Mouse (Mus musculus): ENCODE data around the gene 2200002J24Rik. TPM values are rescaled to one million over a fixed set of nuclear protein-coding genes. Genes with fewer than 3 reads are reported as not detected.

Gene 2200002J24Rik
- polyA plus RNA-seq, 1 experiment from 2014 or later = 2.5 TPM

- Histone ChIP-seq H3K4me1 (replicated peaks; ENCODE audit: insufficient read depth, low read length) (no peaks in the 10 kb centered on the region), H3K4me3 (replicated peaks; ENCODE audit: low read depth, low read length) (no peak overlapping the region), H3K9ac (ENCODE audit: low read depth, low read length) (no peak overlapping the region), H3K27ac (no peak overlapping the region), H3K27me3 (ENCODE audit: insufficient read depth, low read length) (no peaks in the 10 kb centered on the region), H3K9me3 (replicated peaks; ENCODE audit: low read length) (no peaks in the 10 kb centered on the region), H3K4me2 (ENCODE audit: low read length) (no peak overlapping the region), H3K36me3 (ENCODE audit: insufficient read depth, low read length) (no peaks in the 10 kb centered on the region)
- DNase-seq (ENCODE audit: low spot score) (no peak), ATAC-seq (replicated peaks; ENCODE audit: low FRiP score, low read depth) (no peak)
- WGBS = 63% methylated on average over 5 of the region's 5 CpGs
- TF ChIP-seq CTCF (IDR thresholded peaks at IDR 0.05; ENCODE audit: low read depth) = peak; percentile 35; the same call in 1 of the 2 replicates
These were observed 20.3 kb upstream of the 2200002J24Rik start for GRCm38 (mm10) chr7:30678263-30678975.

GRCm38 (mm10) chr7:30681897-30682296 lies 16.8 kb upstream of the 2200002J24Rik start:
- Histone ChIP-seq H3K4me3 (replicated peaks; ENCODE audit: low read depth, low read length) (no peak overlapping the region), H3K4me1 (replicated peaks; ENCODE audit: insufficient read depth, low read length) (no peaks in the 10 kb centered on the region), H3K27ac (no peak overlapping the region), H3K36me3 (ENCODE audit: insufficient read depth, low read length) (no peaks in the 10 kb centered on the region), H3K27me3 (ENCODE audit: insufficient read depth, low read length) (no peaks in the 10 kb centered on the region), H3K9me3 (replicated peaks; ENCODE audit: low read length) (no peaks in the 10 kb centered on the region), H3K9ac (ENCODE audit: low read depth, low read length) (no peak overlapping the region), H3K4me2 (ENCODE audit: low read length) (no peak overlapping the region)
- TF ChIP-seq CTCF (IDR thresholded peaks at IDR 0.05; ENCODE audit: low read depth) = no peak
- DNase-seq (ENCODE audit: low spot score) (no peak), ATAC-seq (replicated peaks; ENCODE audit: low FRiP score, low read depth) (no peak)
- 55% methylated on average over 5 of the region's 5 CpGs for WGBS

GRCm38 (mm10) chr7:30683425-30683824 lies 15.3 kb upstream of the 2200002J24Rik start:
- Histone ChIP-seq H3K27me3 (ENCODE audit: insufficient read depth, low read length) (no peaks in the 10 kb centered on the region), H3K4me2 (ENCODE audit: low read length) (no peak overlapping the region), H3K36me3 (ENCODE audit: insufficient read depth, low read length) (no peaks in the 10 kb centered on the region), H3K4me1 (replicated peaks; ENCODE audit: insufficient read depth, low read length) (no peaks in the 10 kb centered on the region; the same call in 1 of the 2 replicates), H3K9me3 (replicated peaks; ENCODE audit: low read length) (no peaks in the 10 kb centered on the region), H3K9ac (ENCODE audit: low read depth, low read length) (no peak overlapping the region), H3K4me3 (replicated peaks; ENCODE audit: low read depth, low read length) (no peak overlapping the region), H3K27ac (no peak overlapping the region)
- ATAC-seq (replicated peaks; ENCODE audit: low FRiP score, low read depth) (no peak), DNase-seq (ENCODE audit: low spot score) (no peak)
- no peak for TF ChIP-seq CTCF (IDR thresholded peaks at IDR 0.05; ENCODE audit: low read depth)
- 72% methylated on average over 2 of the region's 2 CpGs for WGBS

- Histone ChIP-seq H3K9me3 (replicated peaks; ENCODE audit: low read length) (no peaks in the 10 kb centered on the region), H3K27ac (no peak overlapping the region), H3K9ac (ENCODE audit: low read depth, low read length) (no peak overlapping the region), H3K4me2 (ENCODE audit: low read length) (no peak overlapping the region), H3K4me1 (replicated peaks; ENCODE audit: insufficient read depth, low read length) (no peaks in the 10 kb centered on the region; the same call in 1 of the 2 replicates), H3K36me3 (ENCODE audit: insufficient read depth, low read length) (no peaks in the 10 kb centered on the region), H3K4me3 (replicated peaks; ENCODE audit: low read depth, low read length) (no peak overlapping the region), H3K27me3 (ENCODE audit: insufficient read depth, low read length) (no peaks in the 10 kb centered on the region)
- WGBS = 76% methylated on average over 6 of the region's 6 CpGs
- ATAC-seq (replicated peaks; ENCODE audit: low FRiP score, low read depth) = no peak
- DNase-seq (ENCODE audit: low spot score) = no peak
- no peak for TF ChIP-seq CTCF (IDR thresholded peaks at IDR 0.05; ENCODE audit: low read depth)
These were observed 10.4 kb upstream of the 2200002J24Rik start for GRCm38 (mm10) chr7:30688325-30688724.

- Histone ChIP-seq H3K4me1 (replicated peaks; ENCODE audit: insufficient read depth, low read length) (no peaks in the 10 kb centered on the region), H3K36me3 (ENCODE audit: insufficient read depth, low read length) (no peaks in the 10 kb centered on the region), H3K9ac (ENCODE audit: low read depth, low read length) (no peak overlapping the region), H3K4me2 (ENCODE audit: low read length) (no peak overlapping the region), H3K9me3 (replicated peaks; ENCODE audit: low read length) (no peaks in the 10 kb centered on the region), H3K27ac (no peak overlapping the region), H3K27me3 (ENCODE audit: insufficient read depth, low read length) (no peaks in the 10 kb centered on the region), H3K4me3 (replicated peaks; ENCODE audit: low read depth, low read length) (no peak overlapping the region)
- peak; percentile 12 for DNase-seq (ENCODE audit: low spot score)
- 62% methylated on average over 5 of the region's 5 CpGs for WGBS
- no peak for TF ChIP-seq CTCF (IDR thresholded peaks at IDR 0.05; ENCODE audit: low read depth)
- ATAC-seq (replicated peaks; ENCODE audit: low FRiP score, low read depth) = no peak
These were observed 625 bp upstream of the 2200002J24Rik start for GRCm38 (mm10) chr7:30698101-30698500.

GRCm38 (mm10) chr7:30706214-30706882 lies 7.6 kb downstream of the 2200002J24Rik start:
- no peak overlapping the region for H3K27ac ChIP-seq
- H3K4me1 ChIP-seq (replicated peaks; ENCODE audit: insufficient read depth, low read length) = no peaks in the 10 kb centered on the region
- H3K27me3 ChIP-seq (ENCODE audit: insufficient read depth, low read length) = no peaks in the 10 kb centered on the region
- H3K9ac ChIP-seq (ENCODE audit: low read depth, low read length) = no peak overlapping the region
- no peaks in the 10 kb centered on the region for H3K9me3 ChIP-seq (replicated peaks; ENCODE audit: low read length)
- 77% methylated on average over 8 of the region's 8 CpGs for WGBS
- no peaks in the 10 kb centered on the region for H3K36me3 ChIP-seq (ENCODE audit: insufficient read depth, low read length)
- DNase-seq (ENCODE audit: low spot score) = no peak
- H3K4me3 ChIP-seq (replicated peaks; ENCODE audit: low read depth, low read length) = no peak overlapping the region
- no peak for ATAC-seq (replicated peaks; ENCODE audit: low FRiP score, low read depth)
- H3K4me2 ChIP-seq (ENCODE audit: low read length) = no peak overlapping the region
- no peak for TF ChIP-seq CTCF (IDR thresholded peaks at IDR 0.05; ENCODE audit: low read depth)
